Mouse (Mus musculus) monocyte, adult 5-6 weeks (primary cell): ENCODE measurements around the gene Asic2. TPM values are rescaled to one million over a fixed set of nuclear protein-coding genes. Genes with fewer than 3 reads are reported as not detected.

ENCODE experiments used
- ATAC-seq: fragments of 153-309, 156-312 bp; replicated peaks from 2 replicates; pipeline ENCODE4 v1.8.0; 2017; ENCODE audit warnings: mild to moderate bottlenecking; ENCODE audit not compliant: low TSS enrichment, insufficient number of reproducible peaks, severe bottlenecking, poor library complexity, low FRiP score
- total RNA-seq: library from RNA; stranded (forward); fragments of 200-1000, 200-491, 200-594 nt; gene quantifications from 3 replicates; pipeline ENCODE4 v1.2.3, GENCODE M21; 2017

The Asic2 gene
- total RNA-seq, 1 experiment from 2014 or later, result not detected

DNA sequence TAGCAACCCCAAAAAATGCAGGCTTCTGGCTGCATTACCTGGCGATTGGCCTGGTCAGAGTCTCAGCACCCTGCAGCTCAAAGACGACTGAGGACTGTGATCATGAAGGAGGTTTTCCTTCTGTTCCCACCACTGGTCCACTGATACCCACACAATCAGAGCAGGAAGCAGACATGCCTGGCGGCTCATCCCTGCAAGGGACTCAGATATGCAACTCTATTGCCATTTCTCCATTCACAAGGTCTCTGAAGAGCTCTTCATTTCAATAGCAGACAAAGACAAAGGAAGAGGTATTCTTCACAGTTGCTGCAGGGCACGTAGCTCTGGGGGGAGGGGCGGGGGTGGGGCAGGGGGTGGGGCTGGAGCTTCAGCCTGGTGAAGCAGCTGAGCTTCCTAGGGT lies 834.3 kb downstream of the Asic2 start:
- ATAC-seq, result no peak

GRCm38 (mm10) chr11:81132669-81133068 lies 835.6 kb downstream of the Asic2 start:
- no peak for ATAC-seq

GRCm38 (mm10) chr11:81124363-81124762 lies 843.9 kb downstream of the Asic2 start:
- ATAC-seq, result no peak

DNA sequence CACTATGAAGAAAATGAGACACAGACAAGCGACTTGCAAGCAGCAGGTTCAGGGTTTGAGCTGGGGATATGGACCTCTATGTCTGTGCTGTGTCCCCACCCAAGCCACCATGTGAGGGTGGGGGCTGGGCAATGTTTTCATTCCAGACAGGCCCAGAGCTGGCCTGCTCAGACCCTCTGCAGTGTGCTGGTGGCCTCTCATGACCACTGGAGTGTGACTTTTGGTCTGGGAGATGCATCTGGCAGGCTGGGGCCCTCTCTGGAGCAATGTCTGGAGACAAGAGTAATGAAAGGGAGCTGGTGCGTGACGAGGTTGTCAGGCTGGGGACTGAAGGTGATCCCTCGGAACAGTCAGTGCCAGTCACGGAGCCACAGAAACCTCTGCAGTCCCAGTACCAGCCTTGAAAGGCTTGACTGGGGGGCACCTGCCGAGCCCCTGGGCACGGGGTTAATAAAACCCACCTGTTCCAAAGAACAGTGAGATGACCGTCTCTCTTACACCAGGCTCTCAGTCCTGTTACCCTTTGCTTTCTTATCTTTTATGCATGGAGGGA lies 848.2 kb downstream of the Asic2 start:
- ATAC-seq, result no peak

DNA sequence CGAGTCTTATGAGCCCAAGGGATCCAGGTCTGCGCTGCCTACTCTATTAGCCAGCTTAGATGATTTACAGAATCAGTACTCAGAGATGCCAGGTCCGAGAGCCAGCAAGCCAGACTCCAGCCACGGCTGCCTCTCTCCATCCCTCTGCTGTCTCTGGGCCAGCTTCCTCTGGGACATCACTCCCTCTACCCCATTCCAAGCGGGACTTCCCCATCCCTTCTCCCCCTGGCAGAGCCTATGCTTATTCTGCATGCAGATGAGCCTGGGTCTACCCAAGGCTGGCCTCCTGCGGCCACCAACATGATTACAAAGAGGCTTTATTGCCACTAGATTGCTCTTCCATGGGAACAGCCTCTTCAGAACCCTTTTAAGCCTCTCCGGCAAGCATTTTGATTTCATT lies 850.2 kb downstream of the Asic2 start:
- ATAC-seq, result no peak

- ATAC-seq, result no peak
Measured at GRCm38 (mm10) chr11:81115666-81116065, 852.6 kb downstream of the Asic2 start.

DNA sequence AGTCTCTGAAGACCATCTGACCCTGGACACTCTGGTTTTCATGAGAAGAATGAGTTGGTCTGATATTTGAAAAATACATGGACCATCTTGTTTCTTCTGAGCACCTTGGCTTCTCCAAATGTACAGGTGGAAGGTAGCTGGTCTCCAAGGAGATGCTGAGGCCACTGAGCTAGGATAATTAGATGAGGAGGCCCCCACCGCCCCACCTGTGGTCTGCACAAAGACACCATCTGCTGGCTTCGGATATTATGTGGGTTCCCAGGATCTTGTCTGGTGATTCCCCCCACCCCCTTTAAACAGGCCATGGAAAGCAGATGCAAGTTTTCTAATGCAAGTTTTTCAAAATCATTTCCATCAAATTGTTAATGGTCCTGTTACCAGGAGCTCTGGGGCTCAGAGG lies 856.6 kb downstream of the Asic2 start:
- ATAC-seq, result no peak

GRCm38 (mm10) chr11:81110049-81110448 lies 858.2 kb downstream of the Asic2 start:
- no peak for ATAC-seq

DNA sequence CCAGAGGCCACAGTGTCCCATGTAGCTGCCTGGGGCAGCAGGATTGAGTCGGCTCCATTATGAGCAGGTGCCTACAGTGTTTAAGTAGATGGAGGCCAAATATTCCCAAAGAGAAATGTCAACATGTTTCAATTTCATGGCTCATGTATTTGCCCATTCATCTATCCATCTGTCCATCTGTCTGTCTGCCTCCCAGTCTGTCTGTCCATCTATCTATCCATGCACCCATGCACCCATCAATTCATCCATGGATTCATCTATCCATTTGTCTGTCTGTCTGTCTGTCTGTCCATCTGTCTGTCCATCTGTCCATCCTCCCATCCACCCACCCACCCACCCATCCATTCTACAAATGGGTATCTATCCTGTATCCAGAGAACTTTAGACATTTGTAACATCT lies 861.3 kb downstream of the Asic2 start:
- no peak for ATAC-seq

- ATAC-seq, result no peak
Measured at GRCm38 (mm10) chr11:81100829-81101228, 867.4 kb downstream of the Asic2 start.

DNA sequence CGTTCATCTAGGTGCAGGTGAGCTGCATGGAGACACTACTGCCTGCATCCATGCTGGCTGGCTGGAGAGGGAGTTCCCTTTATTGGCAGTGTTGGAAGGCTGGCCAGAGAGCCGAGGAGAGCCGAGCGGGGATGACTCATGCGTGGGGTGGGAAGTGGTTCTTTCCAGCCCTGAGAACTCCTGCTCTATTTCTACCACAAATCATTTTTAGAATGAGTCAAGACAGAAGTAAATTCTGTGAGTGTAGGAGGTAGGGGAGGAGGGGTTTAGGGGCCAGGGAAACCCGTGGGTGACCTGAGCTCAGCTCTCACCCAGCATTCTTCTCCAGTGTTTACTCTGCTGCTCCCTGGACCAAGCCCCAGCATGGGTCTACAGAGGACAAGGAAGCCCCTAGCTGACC lies 872.2 kb downstream of the Asic2 start:
- ATAC-seq, result no peak

DNA sequence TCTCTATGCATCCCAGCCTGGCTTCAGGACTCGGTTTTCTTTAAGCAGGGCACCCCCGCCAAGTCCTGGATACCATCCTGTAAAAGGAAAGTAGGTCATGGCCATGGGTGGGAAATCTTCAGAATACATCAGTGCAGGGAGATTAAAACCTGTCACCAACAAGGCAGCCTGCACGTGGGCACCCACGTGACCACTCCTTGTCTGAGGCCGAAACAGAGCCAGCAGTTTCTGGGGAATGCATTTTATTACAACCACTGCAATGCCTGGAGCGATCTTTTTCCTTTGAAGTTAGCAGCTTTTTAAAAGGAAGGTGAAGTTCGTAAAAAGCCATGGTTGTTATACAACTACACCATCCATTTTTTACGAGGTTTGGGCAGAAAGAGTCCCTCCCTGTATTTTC lies 873.7 kb downstream of the Asic2 start:
- no peak for ATAC-seq

DNA sequence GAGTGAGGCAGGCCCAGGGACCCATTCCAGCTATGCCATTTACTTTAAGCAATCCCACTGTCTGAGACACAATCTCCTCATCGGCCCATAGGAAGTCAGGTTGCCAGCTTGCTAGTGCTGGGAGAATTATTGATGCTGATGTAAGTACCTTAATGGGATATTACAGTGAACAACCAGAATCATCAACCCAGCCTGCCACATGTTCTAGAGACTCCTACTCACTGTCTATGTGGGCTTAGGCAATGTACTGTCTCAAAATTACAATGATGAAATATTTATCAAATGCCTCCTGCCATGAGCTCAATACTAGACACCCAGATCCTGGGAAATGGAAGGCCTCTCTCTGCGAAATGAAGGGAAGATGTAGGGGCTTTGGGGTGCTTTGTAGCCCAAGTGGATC lies 876.1 kb downstream of the Asic2 start:
- no peak for ATAC-seq

DNA sequence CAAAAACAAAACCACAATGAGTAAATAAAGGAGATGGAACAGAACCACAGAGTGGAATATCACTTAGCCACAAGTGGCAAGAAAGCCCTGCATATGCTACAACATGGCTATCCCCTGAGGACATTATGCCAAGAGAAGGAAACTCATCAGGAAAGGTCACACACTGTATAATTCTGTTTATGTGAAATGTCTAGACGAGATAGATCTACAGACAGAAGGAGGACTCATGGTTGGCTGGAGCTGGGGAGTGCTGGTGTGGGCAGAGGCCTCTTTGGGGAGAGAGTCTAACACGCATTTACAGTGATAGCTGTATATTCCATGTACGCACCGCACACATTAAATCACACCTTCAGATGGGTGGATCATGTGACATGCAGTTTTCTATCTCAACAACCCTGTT lies 884.4 kb downstream of the Asic2 start:
- ATAC-seq, result no peak

GRCm38 (mm10) chr11:81080076-81080805 lies 888.0 kb downstream of the Asic2 start:
- no peak for ATAC-seq

DNA sequence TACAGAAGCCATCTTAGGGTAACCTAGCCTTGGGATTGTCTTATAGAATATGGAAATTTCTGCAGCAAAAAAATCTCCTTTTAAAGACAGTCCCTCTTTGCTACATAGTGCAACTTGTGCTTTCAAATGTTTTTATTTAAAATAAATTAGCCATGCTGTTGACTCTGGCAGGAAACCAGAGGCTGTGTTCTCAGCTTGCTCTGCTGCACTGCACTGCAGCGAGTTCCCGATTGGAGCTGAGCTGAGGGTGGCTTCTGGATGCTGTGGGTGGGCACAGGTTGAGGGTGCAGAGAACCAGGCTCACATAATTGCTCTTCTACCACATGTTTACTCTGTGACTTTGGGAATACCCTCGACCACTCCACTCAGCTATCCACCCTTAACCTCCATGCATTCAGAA lies 889.0 kb downstream of the Asic2 start:
- no peak for ATAC-seq

DNA sequence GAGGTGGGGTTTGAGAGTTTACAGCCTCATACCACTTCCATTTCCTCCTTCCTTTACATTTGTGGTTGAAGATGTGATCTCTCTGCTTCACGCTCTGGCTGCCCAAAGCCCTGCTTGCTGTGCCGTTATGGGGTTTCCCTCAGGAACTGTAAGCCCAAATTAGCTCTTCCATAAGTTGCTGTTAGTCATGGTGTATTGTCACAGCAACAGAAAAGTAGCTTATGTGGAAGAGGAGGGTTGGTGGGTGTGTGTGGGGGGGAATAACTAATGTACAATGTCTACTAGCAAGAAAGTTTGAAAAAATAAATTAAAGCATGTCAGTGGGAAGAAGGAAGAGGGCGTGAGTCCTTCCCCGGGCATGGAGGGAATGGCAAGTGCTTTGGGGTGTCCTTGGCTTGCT lies 896.4 kb downstream of the Asic2 start:
- ATAC-seq, result no peak

DNA sequence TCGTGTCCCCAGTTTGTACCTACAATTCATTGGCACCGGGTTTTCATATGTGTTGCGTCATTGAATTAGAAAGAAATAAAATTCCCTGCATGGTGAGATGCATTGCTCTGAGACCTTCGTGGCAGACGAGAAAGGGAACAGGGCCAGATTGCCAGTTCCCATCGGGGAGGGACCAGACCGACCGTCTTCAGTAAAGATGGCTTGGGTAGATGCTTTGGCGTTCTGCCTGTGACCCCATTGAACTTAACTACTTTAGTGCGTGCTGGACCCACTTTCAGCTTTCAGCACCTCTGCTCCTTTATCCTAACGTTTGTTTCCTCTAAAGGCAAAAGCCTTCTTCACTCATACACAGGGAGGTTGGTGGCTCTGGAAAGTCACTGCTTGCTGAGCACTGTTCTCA lies 902.9 kb downstream of the Asic2 start:
- no peak for ATAC-seq

- ATAC-seq, result no peak
Measured at GRCm38 (mm10) chr11:81064006-81064405, 904.3 kb downstream of the Asic2 start.

- ATAC-seq, result no peak
Measured at GRCm38 (mm10) chr11:81060077-81060476, 908.2 kb downstream of the Asic2 start.

GRCm38 (mm10) chr11:81059546-81059945 lies 908.7 kb downstream of the Asic2 start:
- ATAC-seq, result no peak
